Mouse (Mus musculus) layer of hippocampus, postnatal 36 days (tissue): ENCODE measurements around the gene Spns1. TPM values are rescaled to one million over a fixed set of nuclear protein-coding genes. Genes with fewer than 3 reads are reported as not detected.
"Not testable (repeated sequence)": the region's sequence is repeated elsewhere in the genome, so short reads cannot be mapped to it uniquely, and the experiment has no call there.

ENCODE experiments used
- DNase-seq, 2 experiments: peaks; one replicate each; pipeline ENCODE4 v3.0.0; 2022
- total RNA-seq, 2 experiments: library from RNA; stranded (reverse); gene quantifications; 2 replicates each; pipeline ENCODE4 v1.2.3; 2021

Gene Spns1
- 10 to 100 TPM; 80.8 to 94.4 TPM for total RNA-seq

DNA sequence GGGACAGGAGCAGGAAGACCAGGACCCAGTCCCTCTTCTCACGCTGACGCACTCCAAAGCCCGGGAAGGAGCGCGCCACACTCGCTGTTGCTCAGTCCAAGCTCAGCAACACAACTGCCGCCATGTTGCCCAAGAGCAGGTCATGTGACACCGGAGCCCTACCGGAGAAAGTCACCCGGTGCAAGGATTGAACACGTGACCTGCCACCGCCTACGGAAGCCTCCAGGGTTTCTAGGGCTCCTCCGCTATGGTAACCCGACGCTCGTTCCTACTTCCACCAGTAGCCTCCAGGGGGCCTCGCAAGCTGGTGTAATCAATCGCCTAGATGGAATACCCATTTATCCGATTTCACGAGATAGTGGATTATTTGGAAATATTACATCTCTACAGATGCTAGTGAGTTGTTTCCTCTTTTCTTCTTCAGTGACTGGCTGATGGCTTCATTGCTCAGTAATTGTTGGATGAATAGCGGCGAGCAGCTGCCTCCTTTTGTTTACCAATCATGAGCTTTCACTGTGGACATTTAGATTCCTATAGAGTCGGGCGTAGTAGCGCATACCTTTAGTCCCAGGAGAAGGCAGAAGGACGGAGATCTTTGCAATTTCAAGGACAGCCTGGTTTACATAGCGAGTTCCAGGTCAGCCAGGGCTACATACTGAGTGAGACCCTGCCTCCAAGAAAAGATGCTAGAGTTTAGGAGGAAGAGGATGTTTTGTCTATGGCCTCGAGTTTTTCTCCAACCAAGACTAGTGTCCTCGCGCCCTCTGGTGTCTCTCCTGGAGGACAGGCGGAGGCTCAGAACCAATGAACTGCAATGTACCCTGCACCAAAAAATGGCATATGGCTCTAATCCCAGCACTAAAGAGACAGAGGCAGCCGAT is at the start of gene Spns1:
Spns1 (minus strand) TSS at position 173 of the 881 bp plus-strand sequence.
- peak; percentile 97 for DNase-seq

GRCm38 (mm10) chr7:126424161-126424560 is 46.9 kb upstream of the Spns1 start:
- no peak for DNase-seq

DNA sequence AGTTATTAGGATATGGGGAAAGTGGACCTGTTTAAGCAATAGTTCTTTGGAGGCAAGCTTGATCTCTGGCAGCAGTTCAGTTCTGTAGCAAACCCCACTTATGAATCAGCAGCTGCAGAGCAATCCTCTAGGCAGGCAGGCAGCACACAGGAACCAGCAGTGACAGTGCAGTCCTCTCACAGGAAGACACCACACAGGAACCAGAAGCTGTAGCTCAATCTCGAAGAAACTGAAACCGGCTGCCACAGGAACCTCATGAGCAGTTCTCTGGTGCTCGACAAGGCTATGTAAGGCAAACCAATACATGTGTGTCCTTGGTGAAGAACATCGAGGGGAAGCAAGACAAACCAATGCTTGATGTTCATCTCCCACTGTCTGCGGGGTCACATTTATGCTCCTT is 44.5 kb upstream of the Spns1 start:
- DNase-seq = no peak

DNA sequence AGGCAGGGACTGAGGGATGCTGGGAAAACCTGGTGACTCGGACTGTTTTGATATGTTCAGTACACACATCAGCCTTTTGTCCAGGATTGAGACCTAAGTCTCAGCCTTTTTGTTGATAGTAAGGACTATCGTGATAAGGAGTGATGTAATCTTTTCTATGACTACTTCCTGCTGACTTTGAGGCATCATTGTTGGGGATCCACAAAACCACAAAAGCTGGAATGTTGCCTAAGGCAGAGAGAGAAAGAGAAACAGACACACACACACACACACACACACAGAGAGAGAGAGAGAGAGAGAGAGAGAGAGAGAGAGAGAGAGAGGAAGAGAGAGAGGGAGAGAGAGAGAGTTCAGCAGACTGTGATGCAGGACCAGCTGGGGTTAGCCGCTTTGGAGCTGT is 41.2 kb upstream of the Spns1 start:
- no peak for DNase-seq

- no peak for DNase-seq
These were observed 40.4 kb upstream of the Spns1 start for GRCm38 (mm10) chr7:126417606-126418005.

DNA sequence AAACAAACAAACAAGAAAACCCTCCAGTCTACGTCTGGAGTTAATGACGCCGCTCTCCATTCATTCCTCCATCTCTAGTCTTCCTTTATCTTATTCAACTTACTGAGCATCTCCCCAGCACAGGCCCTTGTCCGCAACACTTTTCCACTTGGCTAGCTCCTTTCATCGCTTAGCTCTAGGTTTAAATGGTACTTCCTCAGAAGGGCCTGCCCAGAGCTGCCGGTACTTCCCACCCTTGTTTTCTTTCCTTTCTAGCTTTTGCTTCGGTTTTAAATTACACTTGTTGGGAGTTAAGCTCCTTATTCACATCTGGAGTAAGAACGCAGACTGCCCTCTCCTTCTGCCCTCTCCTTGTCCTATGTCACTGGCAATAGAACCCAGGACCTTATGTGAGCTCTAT is 39.8 kb upstream of the Spns1 start:
- no peak for DNase-seq

GRCm38 (mm10) chr7:126416615-126417014 is 39.4 kb upstream of the Spns1 start:
- no peak for DNase-seq

DNA sequence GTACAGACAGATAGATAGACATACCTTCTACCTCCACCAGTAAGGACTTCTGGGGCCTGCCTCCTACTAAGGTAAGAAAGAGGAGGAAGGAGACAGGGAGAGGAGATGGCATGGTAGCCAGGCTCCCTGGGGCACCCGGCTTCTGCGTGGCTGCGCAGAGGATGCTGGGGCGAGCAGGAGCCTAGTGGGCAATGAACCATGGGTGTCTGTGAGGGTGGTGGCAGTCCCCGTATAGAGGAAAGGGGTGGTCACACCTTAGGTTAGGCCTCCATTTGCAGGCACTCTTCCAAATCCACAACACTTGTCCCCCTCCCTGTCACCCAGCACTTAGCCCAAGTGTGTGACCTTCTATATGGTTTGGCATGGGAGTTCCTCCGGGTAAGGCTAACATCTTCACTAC is 37.5 kb upstream of the Spns1 start, which contains the start of gene Cd19:
Cd19 (minus strand) TSS at position 165 of the 400 bp plus-strand sequence.
- no peak for DNase-seq

- DNase-seq = no peak
These were observed 33.8 kb upstream of the Spns1 start for GRCm38 (mm10) chr7:126411061-126411460.

DNA sequence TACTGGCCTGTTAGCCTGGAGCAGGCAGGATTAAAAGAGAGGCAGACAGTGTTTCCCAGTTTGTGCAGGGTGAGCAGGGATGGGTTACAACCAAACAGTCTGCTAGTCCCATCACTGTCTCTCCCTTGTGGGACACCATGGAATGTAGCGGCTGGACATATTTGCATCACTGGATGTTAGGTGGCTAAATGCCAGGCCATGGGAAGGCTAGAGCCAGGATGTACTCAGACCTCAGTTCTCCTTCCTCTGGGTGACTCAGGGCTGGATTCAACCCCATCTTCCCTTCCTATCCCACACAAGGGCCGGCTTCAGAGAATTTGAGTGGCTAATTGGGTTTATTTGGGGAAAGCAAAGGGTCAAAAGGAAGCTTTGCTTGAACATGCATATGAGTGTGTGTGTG is 31.4 kb upstream of the Spns1 start:
- DNase-seq = no peak

DNA sequence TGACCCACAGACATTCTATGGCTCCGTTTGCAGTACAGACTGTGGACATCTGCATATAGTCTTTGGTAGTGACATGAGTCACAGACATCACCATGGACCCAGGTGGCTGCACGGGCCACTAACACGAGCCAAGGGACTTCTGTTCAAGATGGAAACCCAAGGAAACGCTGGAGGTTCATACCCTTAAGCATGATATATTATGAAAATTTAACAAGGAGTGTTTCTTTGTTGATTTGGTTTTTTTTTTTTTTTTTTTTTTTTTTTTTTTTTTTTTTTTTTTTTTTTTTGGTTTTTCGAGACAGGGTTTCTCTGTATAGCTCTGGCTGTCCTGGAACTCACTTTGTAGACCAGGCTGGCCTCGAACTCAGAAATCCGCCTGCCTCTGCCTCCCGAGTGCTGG is 25.3 kb upstream of the Spns1 start:
- not testable (repeated sequence) for DNase-seq

DNA sequence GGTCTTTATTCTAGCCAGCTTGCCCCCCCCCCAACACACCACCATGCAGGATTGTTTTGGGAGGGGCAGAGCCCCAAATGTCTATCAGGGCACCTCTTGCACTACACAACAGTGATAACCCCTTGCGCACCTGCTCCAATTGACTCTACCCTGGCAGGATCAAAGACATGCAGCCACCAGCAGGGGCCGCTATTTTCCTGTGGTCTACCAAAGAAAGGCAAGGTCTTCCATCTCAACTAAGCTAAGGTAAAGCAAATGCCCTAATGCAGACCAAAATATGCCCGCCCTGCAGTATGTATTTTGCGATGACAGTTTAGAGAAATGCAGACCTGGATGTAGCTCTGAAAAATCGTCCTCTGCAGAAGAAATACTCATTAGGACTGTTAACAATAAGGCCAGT is 22.3 kb upstream of the Spns1 start:
- DNase-seq = peak; percentile 64 to 73

GRCm38 (mm10) chr7:126397822-126398221 is 20.6 kb upstream of the Spns1 start:
- no peak for DNase-seq

DNA sequence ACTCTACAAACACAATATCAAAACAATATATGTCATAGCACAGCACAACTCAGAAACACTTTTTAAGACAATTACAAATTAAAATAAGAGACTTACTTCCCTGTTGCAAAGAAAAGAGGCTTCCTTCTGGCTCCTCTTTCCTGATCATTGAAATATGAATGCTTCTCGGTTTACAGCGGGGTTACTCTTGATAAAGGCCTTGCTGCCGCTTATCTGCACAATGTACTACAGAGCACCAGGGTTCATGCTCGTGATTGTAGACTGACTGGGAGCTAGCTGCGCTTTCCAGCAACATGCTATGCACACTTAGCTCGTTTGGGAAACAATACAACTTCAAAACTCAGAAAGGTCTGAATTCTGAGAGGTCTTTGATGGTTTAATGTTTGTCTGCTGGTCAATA is 20.0 kb upstream of the Spns1 start:
- DNase-seq = no peak

- DNase-seq = peak; percentile 96 to 98
These were observed 19.3 kb upstream of the Spns1 start, which contains the start of gene Nfatc2ip for GRCm38 (mm10) chr7:126396298-126397119. TSS of gene Nfatc2ip (minus strand) at chr7:126396737.

DNA sequence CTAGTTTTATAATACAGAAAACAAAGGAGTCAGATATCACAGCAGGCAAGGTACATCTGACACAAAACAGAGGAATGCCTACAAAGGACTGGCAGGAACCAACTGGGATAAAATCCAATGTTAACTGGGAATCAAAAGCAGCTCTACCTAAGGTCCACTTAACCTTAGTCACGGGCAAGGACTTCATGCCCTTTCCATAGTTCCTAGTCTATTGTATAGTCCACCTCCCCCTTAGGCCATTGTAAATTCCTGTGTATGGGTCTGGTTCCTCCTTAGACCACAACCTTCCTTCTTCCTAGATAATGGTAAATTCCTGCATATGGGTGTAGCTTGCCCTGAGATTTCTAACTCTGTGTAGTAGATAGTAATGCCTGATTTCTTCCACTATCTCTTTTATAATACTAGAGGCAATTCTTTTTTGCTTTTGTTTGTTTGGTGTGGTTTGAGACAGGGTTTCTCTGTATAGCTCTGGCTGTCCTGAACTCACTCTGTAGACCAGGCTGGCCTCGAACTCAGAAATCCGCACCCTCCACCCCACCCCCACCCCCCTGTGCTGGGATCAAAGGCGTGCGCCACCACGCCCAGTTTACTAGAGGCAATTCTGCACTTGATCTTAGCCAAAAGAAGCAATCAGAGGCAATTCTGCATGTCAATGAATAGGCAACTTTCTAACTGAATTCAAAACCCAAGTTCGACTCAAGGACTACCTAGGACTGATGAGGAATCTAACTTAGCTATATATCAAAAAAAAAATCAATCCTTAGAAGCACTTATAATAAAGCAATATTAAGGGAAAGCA is 15.0 kb upstream of the Spns1 start:
- DNase-seq = not testable (repeated sequence)

DNA sequence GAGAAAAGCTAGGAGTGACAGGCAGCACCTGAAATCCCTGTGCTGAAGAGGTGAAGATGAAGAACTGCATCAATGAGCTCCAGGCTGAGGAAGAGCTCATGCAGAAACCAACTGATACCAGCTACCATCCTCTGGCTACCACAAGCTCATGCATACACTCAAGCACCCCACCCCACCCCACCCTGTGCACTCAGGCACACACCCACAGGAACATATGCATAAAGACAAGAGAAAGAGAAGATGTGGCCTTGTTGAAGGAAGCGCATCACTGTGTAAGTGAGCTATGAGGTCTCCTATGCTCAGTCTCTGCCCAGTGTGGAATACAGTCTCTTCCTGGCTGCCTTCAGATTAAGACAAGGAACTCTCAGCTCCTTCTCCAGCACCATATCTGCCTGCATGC is 10.9 kb upstream of the Spns1 start:
- DNase-seq = no peak

DNA sequence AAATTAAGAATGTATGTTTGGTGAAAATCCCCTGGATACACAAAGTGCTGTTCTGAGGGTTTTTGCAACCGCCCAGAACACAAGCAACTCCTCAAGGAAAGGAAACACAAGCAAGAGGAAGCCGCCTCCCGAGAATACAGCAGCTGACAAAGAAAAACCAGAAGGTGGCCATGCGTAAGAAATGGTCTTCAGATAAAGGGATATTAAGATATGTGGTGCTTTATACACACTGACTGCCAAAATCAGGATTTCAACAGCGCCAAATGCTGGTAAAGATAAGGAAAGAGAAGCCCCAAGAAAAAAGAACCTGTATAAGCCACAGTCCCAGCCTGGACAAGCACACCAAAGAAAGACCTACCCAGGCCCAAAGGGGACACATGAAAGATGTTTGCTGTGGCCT is 6.3 kb upstream of the Spns1 start:
- DNase-seq = no peak

GRCm38 (mm10) chr7:126376903-126377277 is 360 bp downstream of the Spns1 start:
- DNase-seq = no peak

- DNase-seq = no peak
These were observed 2.2 kb downstream of the Spns1 start for GRCm38 (mm10) chr7:126375012-126375411.

DNA sequence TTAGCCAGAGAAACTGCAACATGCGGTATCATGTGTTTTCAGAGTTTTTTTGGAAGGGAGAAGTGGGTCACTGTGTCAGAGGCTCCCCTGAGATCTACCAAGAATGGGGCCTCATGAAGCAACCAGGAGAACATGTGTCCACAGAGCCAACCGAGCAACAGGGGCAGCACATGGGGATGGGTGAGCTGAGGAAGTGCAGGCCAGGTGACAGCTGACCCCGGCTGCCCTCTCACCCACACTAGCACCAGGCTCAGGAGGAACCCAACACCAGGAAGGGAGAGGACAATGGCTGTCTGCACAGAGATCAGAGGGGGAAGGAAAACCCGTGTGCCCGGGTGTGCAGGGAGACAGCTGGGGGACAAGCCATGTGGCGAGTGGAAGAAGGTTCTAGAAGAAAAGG is 2.7 kb downstream of the Spns1 start:
- DNase-seq = no peak

- no peak for DNase-seq
These were observed 4.2 kb downstream of the Spns1 start for GRCm38 (mm10) chr7:126373007-126373406.

- no peak for DNase-seq
These were observed 7.9 kb downstream of the Spns1 start, which contains the start of gene Lat for GRCm38 (mm10) chr7:126369393-126369792. TSS of gene Lat (minus strand) at chr7:126369570.
